Mouse (Mus musculus) stomach, embryonic 16.5 days (tissue): ENCODE results near the gene Gm17334. TPM values are rescaled to one million over a fixed set of nuclear protein-coding genes. Genes with fewer than 3 reads are reported as not detected.

Experiments used
- ATAC-seq: fragments of 200-750 bp; cut with Nextera tagmentation; 2 replicates; pipeline ENCODE4 v1.8.0; 2017; ENCODE audit warnings: moderate number of reproducible peaks, moderate TSS enrichment; ENCODE audit not compliant: insufficient read depth, low FRiP score
- H3K27ac ChIP-seq: fragments of 300-500 bp; sonication (generic); 2 replicates; pipeline ENCODE4 v1.5.1; 2014; ENCODE audit warnings: low read length
- H3K27me3 ChIP-seq: fragments of 300-500 bp; sonication (generic); 2 replicates; pipeline ENCODE4 v1.6.1; 2014; ENCODE audit warnings: low read length, control low read depth, mixed read lengths; ENCODE audit not compliant: control insufficient read depth, insufficient read depth
- H3K36me3 ChIP-seq: fragments of 300-500 bp; sonication (generic); 2 replicates; pipeline ENCODE4 v1.6.1; 2014; ENCODE audit warnings: low read length; ENCODE audit not compliant: control insufficient read depth, insufficient read depth
- H3K4me1 ChIP-seq: fragments of 300-500 bp; sonication (generic); 2 replicates; pipeline ENCODE4 v1.6.1; 2014; ENCODE audit warnings: low read length, control low read depth, mixed read lengths; ENCODE audit not compliant: control insufficient read depth, insufficient read depth
- H3K4me2 ChIP-seq: fragments of 300-500 bp; sonication (generic); 2 replicates; pipeline ENCODE4 v1.6.1; 2014; ENCODE audit warnings: low read depth, low read length, mixed read lengths
- H3K4me3 ChIP-seq: fragments of 300-500 bp; sonication (generic); replicated peaks from 2 replicates; pipeline ENCODE4 v1.5.1; 2014; ENCODE audit warnings: mild to moderate bottlenecking, low read length
- H3K9ac ChIP-seq: fragments of 300-500 bp; sonication (generic); 2 replicates; pipeline ENCODE4 v1.6.1; 2014; ENCODE audit warnings: low read length
- H3K9me3 ChIP-seq: fragments of 300-500 bp; sonication (generic); replicated peaks from 2 replicates; pipeline ENCODE4 v1.6.1; 2016; ENCODE audit warnings: low read length, control low read depth; ENCODE audit not compliant: control insufficient read depth
- WGBS: fragments of 180-500 bp; shearing (Covaris S2); extraction: QIAGEN DNeasy Blood & Tissue Kit; methylation state at CpG from one replicate; pipeline ENCODE4 v1.1.7; 2014; 5-methylcytosine and 5-hydroxymethylcytosine counted together
- polyA plus RNA-seq: library from polyadenylated mRNA; unstranded; fragments of >200 nt; fragmentation: Nextera tagmentation; extraction: Ambion mirVana; gene quantifications from 2 replicates; pipeline ENCODE4 v1.2.1, GENCODE M21; 2015

The Gm17334 gene
- polyA plus RNA-seq, 1 experiment from 2014 or later = not detected

DNA sequence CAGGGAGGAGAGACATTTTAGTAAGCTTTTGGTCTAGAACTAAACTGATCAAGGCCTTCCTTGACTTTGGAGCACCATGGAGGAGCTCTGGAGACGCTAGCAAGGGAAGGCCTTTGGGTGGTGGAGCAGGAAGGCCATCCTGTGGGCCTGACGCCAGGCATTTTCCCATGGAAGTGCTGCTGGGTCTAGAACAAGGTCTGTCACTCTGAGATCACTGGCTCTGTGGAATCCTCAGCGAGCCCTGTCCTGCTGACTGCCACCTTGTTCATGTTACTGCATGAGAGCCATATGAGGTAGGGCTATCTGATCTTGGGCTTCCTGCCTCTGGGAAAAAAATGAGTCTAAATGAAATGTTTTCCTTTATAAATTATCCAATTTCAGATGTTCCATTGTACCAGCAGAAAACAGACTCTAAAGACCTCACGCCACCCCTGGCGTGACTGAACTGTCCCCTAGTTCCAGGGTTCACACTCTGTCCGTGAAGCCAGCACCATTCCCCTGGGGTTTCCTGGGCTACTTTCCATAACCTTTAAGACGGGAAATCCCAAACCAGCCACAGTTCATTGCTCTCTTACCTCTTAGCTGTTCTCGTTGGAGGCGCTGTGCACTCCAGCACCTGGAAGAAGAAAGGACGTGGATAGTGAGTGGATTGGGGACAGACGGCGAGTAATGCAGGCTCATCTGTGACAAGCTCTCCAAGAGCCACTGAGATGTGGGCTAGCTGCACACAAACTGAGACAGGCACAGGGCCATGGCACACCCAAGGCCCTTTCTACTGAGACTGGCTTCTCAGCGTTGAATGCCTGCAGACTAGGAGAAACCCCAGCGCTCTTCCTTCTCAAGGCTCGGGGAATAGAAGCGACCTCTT is 40.2 kb upstream of the Gm17334 start:
- no peak for ATAC-seq
- no peaks in the 10 kb centered on the region for H3K4me1 ChIP-seq
- H3K4me3 ChIP-seq = no peak overlapping the region
- H3K9me3 ChIP-seq = no peaks in the 10 kb centered on the region
- WGBS = 81% methylated on average over 16 of the region's 16 CpGs
- no peaks in the 10 kb centered on the region for H3K36me3 ChIP-seq
- H3K9ac ChIP-seq = no peak overlapping the region
- no peak overlapping the region for H3K4me2 ChIP-seq
- no peak overlapping the region for H3K27ac ChIP-seq
- no peaks in the 10 kb centered on the region for H3K27me3 ChIP-seq

DNA sequence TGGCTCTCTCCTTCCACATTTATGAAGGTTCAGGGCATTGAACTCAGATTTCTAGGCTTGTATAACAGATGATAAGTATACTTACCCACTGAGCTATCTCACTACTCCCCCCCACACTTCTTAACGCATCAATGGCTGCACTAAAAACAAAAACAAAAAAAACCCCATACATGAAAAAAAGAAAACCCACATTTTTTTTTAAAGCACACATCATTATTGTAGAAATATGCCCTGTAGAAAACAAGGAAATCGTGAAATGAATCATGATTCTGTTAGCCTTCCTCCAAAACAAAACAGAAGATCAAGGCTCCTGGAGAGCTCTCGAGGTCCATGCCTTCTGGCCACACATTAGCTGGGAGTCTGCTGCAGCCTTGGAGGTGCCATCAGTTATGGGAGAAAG is 38.3 kb upstream of the Gm17334 start:
- H3K27ac ChIP-seq = no peak overlapping the region
- H3K36me3 ChIP-seq = no peaks in the 10 kb centered on the region
- H3K4me2 ChIP-seq = no peak overlapping the region
- no peak overlapping the region for H3K4me3 ChIP-seq
- no peak for ATAC-seq
- no peaks in the 10 kb centered on the region for H3K9me3 ChIP-seq
- WGBS = 78% methylated on average over 3 of the region's 3 CpGs
- no peak overlapping the region for H3K9ac ChIP-seq
- no peaks in the 10 kb centered on the region for H3K4me1 ChIP-seq
- no peaks in the 10 kb centered on the region for H3K27me3 ChIP-seq

DNA sequence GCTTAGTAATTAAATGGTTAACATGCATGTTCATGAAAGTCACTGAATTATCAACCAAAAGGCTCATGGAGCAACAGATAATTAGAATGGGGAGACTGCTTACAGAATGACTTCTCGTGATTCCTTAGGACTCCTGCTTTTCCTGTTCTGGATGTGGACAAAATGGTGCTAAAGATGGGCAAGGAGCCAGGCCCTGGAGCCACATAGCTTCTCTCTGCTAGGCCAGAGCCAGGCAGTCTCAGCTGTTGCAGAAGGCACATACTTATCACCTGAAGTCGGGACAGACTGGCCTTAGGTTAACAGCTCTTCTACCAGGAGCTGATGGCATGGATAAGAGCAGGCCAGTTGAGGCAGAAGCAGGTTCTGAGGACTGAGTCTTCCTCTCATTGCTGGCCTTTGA is 37.8 kb upstream of the Gm17334 start:
- no peak for ATAC-seq
- no peak overlapping the region for H3K4me2 ChIP-seq
- H3K9me3 ChIP-seq = no peaks in the 10 kb centered on the region
- H3K36me3 ChIP-seq = no peaks in the 10 kb centered on the region
- 0 out of 2 replicates have a peak, but pooled peaks cover 2% of the 10 kb centered on the region for H3K4me1 ChIP-seq
- no peaks in the 10 kb centered on the region for H3K27me3 ChIP-seq
- 53% methylated on average over 2 of the region's 2 CpGs for WGBS
- H3K4me3 ChIP-seq = no peak overlapping the region
- no peak overlapping the region for H3K9ac ChIP-seq
- no peak overlapping the region for H3K27ac ChIP-seq

DNA sequence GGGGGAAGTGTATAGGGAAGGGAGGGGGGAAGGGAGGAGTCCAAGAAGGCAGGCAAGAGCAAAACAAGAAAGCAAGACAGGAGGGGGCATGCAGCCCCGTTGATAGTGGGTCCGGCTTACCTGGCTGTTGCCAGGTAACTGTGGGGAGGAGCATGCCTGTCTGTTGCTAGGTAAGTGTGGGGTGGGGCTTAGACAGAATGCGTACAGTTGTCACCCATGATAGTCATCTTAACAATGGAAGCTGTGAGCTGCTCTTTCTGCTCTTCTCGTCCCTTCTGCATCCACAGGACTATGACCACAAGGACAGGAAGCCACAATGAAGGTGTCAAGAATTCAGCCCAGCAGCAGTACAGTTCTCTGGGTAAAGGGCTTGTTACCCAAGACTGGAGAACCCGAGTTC is 37.2 kb upstream of the Gm17334 start:
- WGBS = 58% methylated on average over 5 of the region's 5 CpGs
- Histone ChIP-seq H3K9me3 (no peaks in the 10 kb centered on the region), H3K9ac (no peak overlapping the region), H3K27ac (no peak overlapping the region), H3K4me1 (0 out of 2 replicates have a peak, but pooled peaks cover 3% of the 10 kb centered on the region), H3K27me3 (no peaks in the 10 kb centered on the region), H3K4me2 (no peak overlapping the region), H3K4me3 (no peak overlapping the region), H3K36me3 (no peaks in the 10 kb centered on the region)
- no peak; the same call in 1 of the 2 replicates for ATAC-seq

DNA sequence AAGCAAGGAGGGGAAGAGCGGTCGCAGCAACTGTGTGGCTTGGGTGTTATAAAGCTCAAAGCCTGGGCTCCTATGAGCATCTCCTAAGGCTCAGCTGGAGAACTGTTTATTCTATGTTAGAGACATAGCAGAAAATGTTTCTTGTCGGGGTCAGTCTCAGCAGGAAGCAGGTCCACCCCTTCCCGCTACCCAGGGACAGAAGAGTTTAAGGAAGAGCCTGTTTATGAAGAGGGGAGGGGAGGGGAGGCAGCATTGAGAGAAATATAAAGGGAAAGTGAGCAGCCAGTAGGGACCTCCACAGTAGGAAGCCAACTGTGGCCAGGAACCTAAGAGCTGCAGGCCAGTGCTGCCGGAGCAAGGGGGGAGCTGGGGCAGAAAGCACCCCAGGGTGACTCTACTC is 36.4 kb upstream of the Gm17334 start:
- Histone ChIP-seq H3K4me3 (no peak overlapping the region), H3K4me1 (0 out of 2 replicates have a peak, but pooled peaks cover 3% of the 10 kb centered on the region), H3K9me3 (no peaks in the 10 kb centered on the region), H3K27ac (peak overlapping the region; percentile 57; the same call in 1 of the 2 replicates), H3K27me3 (no peaks in the 10 kb centered on the region), H3K9ac (no peak overlapping the region), H3K4me2 (no peak overlapping the region), H3K36me3 (no peaks in the 10 kb centered on the region)
- ATAC-seq = 0 out of 2 replicates have a peak, but pooled peaks have one; percentile 23
- 34% methylated on average over 5 of the region's 5 CpGs for WGBS

DNA sequence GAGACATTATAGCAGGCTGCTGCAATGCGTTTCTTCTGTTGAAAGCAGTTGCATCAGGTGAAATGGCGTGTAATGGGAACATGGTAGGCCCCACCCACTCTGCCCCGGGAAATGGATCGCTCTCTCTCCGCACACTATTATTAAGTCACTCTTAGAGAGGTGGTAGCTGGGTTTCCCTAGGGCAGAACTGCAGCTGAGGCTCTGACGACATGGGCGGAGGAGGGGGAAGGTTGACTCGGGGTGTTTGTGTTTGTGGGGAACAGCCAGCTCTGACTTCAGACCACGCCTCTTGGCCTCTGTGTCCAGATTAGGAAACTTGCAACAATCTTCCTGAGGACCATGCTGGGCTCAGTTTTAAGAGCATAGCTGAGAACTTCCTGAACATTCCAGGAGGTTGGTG is 32.8 kb upstream of the Gm17334 start:
- H3K9ac ChIP-seq = no peak overlapping the region
- no peak for ATAC-seq
- WGBS = 68% methylated on average over 9 of the region's 9 CpGs

DNA sequence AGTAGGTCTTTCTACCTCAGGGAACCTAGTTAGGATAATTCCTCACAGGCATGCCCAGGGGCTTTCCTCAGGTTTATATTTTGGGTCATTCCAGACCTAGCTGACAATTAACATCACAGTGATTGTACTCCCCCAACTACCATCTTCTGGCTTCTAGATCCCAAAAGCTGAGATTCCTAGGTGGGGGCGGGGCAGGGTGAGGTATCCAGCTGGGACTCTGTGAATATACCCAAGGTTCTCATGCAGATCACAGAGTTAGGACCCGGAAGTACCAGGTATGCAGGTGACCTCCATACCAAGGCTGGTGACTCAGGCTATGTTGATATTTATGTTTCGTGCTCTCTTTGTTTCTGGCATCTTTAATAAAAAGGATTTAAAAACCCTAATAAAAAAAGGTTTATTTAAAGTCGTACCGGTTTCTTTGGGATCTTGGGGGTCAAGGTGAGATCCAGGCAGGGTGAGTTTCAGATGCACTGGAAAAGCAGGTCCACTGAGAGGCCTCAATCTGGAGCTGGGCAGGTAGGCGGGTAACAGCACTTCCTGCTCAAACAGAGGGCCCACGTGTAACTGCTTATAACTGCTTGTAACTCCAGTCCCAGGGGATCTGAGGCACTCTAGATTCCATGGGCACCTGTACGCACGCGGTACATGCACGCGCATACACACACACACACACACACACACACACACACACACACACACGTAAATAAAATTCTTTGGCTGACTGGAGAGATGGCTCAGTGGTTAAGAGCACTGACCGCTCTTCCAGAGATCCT is 31.8 kb upstream of the Gm17334 start:
- no peak for ATAC-seq
- no peaks in the 10 kb centered on the region for H3K36me3 ChIP-seq
- H3K4me2 ChIP-seq = no peak overlapping the region
- H3K9me3 ChIP-seq = no peaks in the 10 kb centered on the region
- H3K27me3 ChIP-seq = no peaks in the 10 kb centered on the region
- H3K4me3 ChIP-seq = no peak overlapping the region
- no peak overlapping the region for H3K27ac ChIP-seq
- WGBS = 79% methylated on average over 14 of the region's 14 CpGs
- H3K9ac ChIP-seq = no peak overlapping the region
- 0 out of 2 replicates have a peak, but pooled peaks cover 3% of the 10 kb centered on the region for H3K4me1 ChIP-seq

More for the DNA sequence above, 32.8 kb upstream of the Gm17334 start:
- Histone ChIP-seq H3K9me3 (no peaks in the 10 kb centered on the region), H3K4me3 (no peak overlapping the region), H3K27ac (no peak overlapping the region), H3K4me2 (no peak overlapping the region), H3K4me1 (0 out of 2 replicates have a peak, but pooled peaks cover 3% of the 10 kb centered on the region), H3K36me3 (no peaks in the 10 kb centered on the region), H3K27me3 (no peaks in the 10 kb centered on the region)

DNA sequence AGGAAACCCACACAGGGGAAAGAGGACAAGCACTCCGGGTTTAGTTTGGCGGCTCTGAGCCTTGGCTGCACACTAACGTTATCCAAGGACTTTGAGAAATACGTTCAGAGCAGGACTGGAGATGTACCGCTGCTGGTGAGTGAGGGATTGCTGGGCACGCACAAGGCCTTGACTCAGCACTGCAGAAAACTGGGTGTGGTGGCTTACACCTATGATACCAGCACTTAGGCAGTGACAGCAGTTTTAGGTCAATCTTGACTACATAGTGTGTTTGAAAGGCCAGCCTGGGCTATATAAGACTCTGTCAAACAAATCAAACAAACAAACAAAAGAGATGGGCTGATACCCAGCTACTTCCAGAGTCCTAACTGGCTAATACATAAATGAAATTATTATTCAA is 30.5 kb upstream of the Gm17334 start:
- ATAC-seq = no peak
- H3K4me1 ChIP-seq = 0 out of 2 replicates have a peak, but pooled peaks cover 3% of the 10 kb centered on the region
- no peak overlapping the region for H3K4me3 ChIP-seq
- H3K27me3 ChIP-seq = no peaks in the 10 kb centered on the region
- no peak overlapping the region for H3K4me2 ChIP-seq
- 61% methylated on average over 6 of the region's 6 CpGs for WGBS
- no peaks in the 10 kb centered on the region for H3K9me3 ChIP-seq
- no peaks in the 10 kb centered on the region for H3K36me3 ChIP-seq
- no peak overlapping the region for H3K27ac ChIP-seq
- H3K9ac ChIP-seq = no peak overlapping the region

DNA sequence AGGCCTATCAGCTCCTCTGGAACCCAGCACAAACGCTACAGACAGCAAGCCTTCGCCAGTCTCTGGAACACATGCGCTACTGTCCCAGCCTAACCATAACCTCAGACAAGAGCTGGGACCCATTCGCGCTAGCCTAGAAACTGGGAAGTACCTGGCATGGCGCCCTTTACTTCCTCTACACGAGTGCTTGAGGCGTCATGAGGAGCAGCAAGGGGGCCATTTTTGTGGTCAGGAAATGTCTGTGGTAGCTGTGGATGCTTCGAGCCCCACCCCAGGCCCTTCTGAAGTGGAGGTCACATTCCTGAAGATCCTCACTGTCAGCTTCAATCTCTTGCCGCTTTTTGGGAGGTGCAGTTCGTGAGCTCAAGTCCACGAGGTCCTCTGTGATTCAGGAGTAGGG is 30.1 kb upstream of the Gm17334 start:
- Histone ChIP-seq H3K4me1 (0 out of 2 replicates have a peak, but pooled peaks cover 3% of the 10 kb centered on the region), H3K9ac (no peak overlapping the region), H3K27me3 (no peaks in the 10 kb centered on the region), H3K4me2 (no peak overlapping the region), H3K4me3 (no peak overlapping the region), H3K9me3 (no peaks in the 10 kb centered on the region), H3K36me3 (no peaks in the 10 kb centered on the region), H3K27ac (no peak overlapping the region)
- no peak for ATAC-seq
- WGBS = 69% methylated on average over 12 of the region's 12 CpGs
